In genomic region chr1:131937659-131938305, GRCm38 (mm10) we compare ENCODE assay signal across 9 mouse cellular contexts. TPM values are rescaled to one million over a fixed set of nuclear protein-coding genes. Genes with fewer than 3 reads are reported as not detected.
A peak's percentile ranks its signal among the peaks of the same experiment; 100 is the strongest.
DNase-seq lines count a peak whose midpoint lies in the region; ATAC-seq and TF ChIP-seq lines count a peak whose summit lies in the region.
"Had no signal": no experiment of that assay in that cellular context is flagged by ENCODE, and none has a peak within 500 bp of the region (broad histone marks: within the 10 kb centered on the region; RNA-seq: fewer than 3 reads in every experiment).

No protein-coding gene starts in this region.

- no peak for TF ChIP-seq POLR2A in embryonic fibroblast, embryonic 13.5 days (IDR thresholded peaks at IDR 0.05; ENCODE audit: low read depth, low read length)

- peak; percentile 68 for DNase-seq in CD4-positive, CD25-positive, alpha-beta regulatory T cell, adult 2 months (ENCODE audit: low read depth, low spot score)
- DNase-seq in adrenal gland, postnatal 36 days, result peak; percentile 78 to 80
- peak; percentile 83 to 86 for DNase-seq in heart, postnatal 10 days
- DNase-seq in kidney, postnatal 25 days, result peak; percentile 76 to 86
- DNase-seq in liver, embryonic 14.5 days (ENCODE audit: low read depth in 3 of 3, low spot score in 3 of 3), result peak; percentile 31 to 38 (median 37)
- peak; percentile 9 to 31 for DNase-seq in thymus, adult 18-20 months

- H3K4me3 ChIP-seq in embryonic fibroblast, embryonic 13.5 days (ENCODE audit: insufficient read depth, low read length), result no peak overlapping the region
- no peak overlapping the region for H3K4me3 ChIP-seq in liver, embryonic 14.5 days (ENCODE audit: insufficient read depth in 1 of 2, low read depth in 2 of 2, low read length in 2 of 2)
- no peak overlapping the region for H3K4me3 ChIP-seq in neural tube, embryonic 12.5 days
- H3K4me3 ChIP-seq: embryonic facial prominence, embryonic 13.5 days had no signal

- peak; percentile 32; the same call in 1 of the 2 replicates for ATAC-seq in liver, embryonic 14.5 days (ENCODE audit: insufficient read depth)
- ATAC-seq in neural tube, embryonic 12.5 days (ENCODE audit: low FRiP score, low read depth), result 0 out of 2 replicates have a peak, but pooled peaks have one; percentile 65

- H3K36me3 ChIP-seq in liver, embryonic 14.5 days (replicated peaks; ENCODE audit: control insufficient read depth, insufficient read depth, low read depth), result peaks cover 17% of the 10 kb centered on the region
- H3K36me3 ChIP-seq in neural tube, embryonic 12.5 days, result peaks cover 5% of the 10 kb centered on the region

- no peak for TF ChIP-seq EP300 in liver, embryonic 14.5 days (IDR thresholded peaks at IDR 0.05; ENCODE audit: low read depth)

- no peak overlapping the region for H3K9ac ChIP-seq in liver, embryonic 14.5 days (replicated peaks)
- H3K9ac ChIP-seq in neural tube, embryonic 12.5 days, result no peak overlapping the region
- H3K9ac ChIP-seq: embryonic facial prominence, embryonic 13.5 days had no signal

- intact Hi-C loops in heart, postnatal 10 days (cut with DNase I), result loop anchor here (1.0 to 5.0 kb wide), 3 partner anchors 44 to 180 kb away; no protein-coding TSS in a partner anchor

- peaks cover 4% of the 10 kb centered on the region for H3K4me1 ChIP-seq in embryonic fibroblast, embryonic 13.5 days (ENCODE audit: control insufficient read depth, insufficient read depth, low read length)
- peaks cover 0 to 3% of the 10 kb centered on the region in 2 experiments; a peak in 2 of 4 replicates for H3K4me1 ChIP-seq in liver, embryonic 14.5 days (replicated peaks; ENCODE audit: control insufficient read depth in 2 of 2, insufficient read depth in 2 of 2, low read length in 1 of 2)
- H3K4me1 ChIP-seq in neural tube, embryonic 12.5 days, result peaks cover 5% of the 10 kb centered on the region

- no peaks in the 10 kb centered on the region for H3K27me3 ChIP-seq in liver, embryonic 14.5 days (ENCODE audit: control insufficient read depth, insufficient read depth, low read length)
- no peaks in the 10 kb centered on the region for H3K27me3 ChIP-seq in neural tube, embryonic 12.5 days (replicated peaks)
- H3K27me3 ChIP-seq: embryonic facial prominence, embryonic 13.5 days had no signal

- no peak overlapping the region for H3K27ac ChIP-seq in embryonic fibroblast, embryonic 13.5 days (ENCODE audit: insufficient read depth, low read length)
- H3K27ac ChIP-seq in liver, embryonic 14.5 days, result no peak overlapping the region
- H3K27ac ChIP-seq in neural tube, embryonic 12.5 days, result no peak overlapping the region
- H3K27ac ChIP-seq: embryonic facial prominence, embryonic 13.5 days had no signal

- H3K9me3 ChIP-seq in liver, embryonic 14.5 days (ENCODE audit: control insufficient read depth, low read length), result no peaks in the 10 kb centered on the region
- H3K9me3 ChIP-seq in neural tube, embryonic 12.5 days, result no peaks in the 10 kb centered on the region
- H3K9me3 ChIP-seq: embryonic facial prominence, embryonic 13.5 days had no signal

- 54% methylated on average over 6 of the region's 6 CpGs for WGBS in liver, embryonic 14.5 days (ENCODE audit: insufficient replicate concordance)
- WGBS in neural tube, embryonic 12.5 days, result 59% methylated on average over 6 of the region's 6 CpGs

- no peak overlapping the region for H3K4me2 ChIP-seq in liver, embryonic 14.5 days (ENCODE audit: low read depth)
- no peak overlapping the region for H3K4me2 ChIP-seq in neural tube, embryonic 12.5 days (replicated peaks)
- H3K4me2 ChIP-seq: embryonic facial prominence, embryonic 13.5 days had no signal

- TF ChIP-seq CTCF in embryonic fibroblast, embryonic 13.5 days (IDR thresholded peaks at IDR 0.05; ENCODE audit: borderline replicate concordance, insufficient read depth, low read length), result peak; percentile 86; the same call in 1 of the 2 replicates
- TF ChIP-seq CTCF in liver, embryonic 14.5 days (IDR thresholded peaks at IDR 0.05; ENCODE audit: low read depth), result peak; percentile 84

RNA-seq across cellular contexts. Expression of gene Slc45a3, which starts 25.0 kb away (rescaled TPM):
- total RNA-seq in adrenal gland, postnatal 36 days (2021), result 10 to 100 TPM; 15.2 to 31.5 TPM
- 0.30 TPM in 1 of 2 replicates, not detected in the other for polyA plus RNA-seq in embryonic fibroblast, embryonic 13.5 days (2011; ENCODE audit: insufficient read length, low read depth, missing spikeins)
- 1 to 10 TPM; 3.0 to 5.3 TPM for total RNA-seq in heart, postnatal 10 days (2021)
- 1.9 and 2.4 TPM in 2 replicates for polyA plus RNA-seq in liver, embryonic 14.5 days (2012; rRNA removed)
- 1.8 and 2.5 TPM in 2 replicates for polyA plus RNA-seq in liver, embryonic 14.5 days (2014; fragmentation: Nextera tagmentation; extraction: Ambion mirVana)
- 8.2 and 11.1 TPM in 2 replicates for polyA plus RNA-seq in neural tube, embryonic 12.5 days (2016; fragmentation: Nextera tagmentation; extraction: Ambion mirVana)

RNA-seq across cellular contexts. Expression of gene Nucks1, which starts 27.4 kb away (rescaled TPM):
- 100 to 1,000 TPM; 140 to 150 TPM for total RNA-seq in adrenal gland, postnatal 36 days (2021)
- polyA plus RNA-seq in embryonic fibroblast, embryonic 13.5 days (2011; ENCODE audit: insufficient read length, low read depth, missing spikeins), result 132 and 180 TPM in 2 replicates
- total RNA-seq in heart, postnatal 10 days (2021), result 100 to 1,000 TPM; 105 to 107 TPM
- 18.0 and 23.2 TPM in 2 replicates for polyA plus RNA-seq in liver, embryonic 14.5 days (2012; rRNA removed)
- 20.2 and 21.3 TPM in 2 replicates for polyA plus RNA-seq in liver, embryonic 14.5 days (2014; fragmentation: Nextera tagmentation; extraction: Ambion mirVana)
- polyA plus RNA-seq in neural tube, embryonic 12.5 days (2016; fragmentation: Nextera tagmentation; extraction: Ambion mirVana), result 90.7 and 91.4 TPM in 2 replicates

Comparison
In these comparisons a context has a peak if more than half of its experiments do, and no peak if none do; other contexts are left out.
1. DNase-seq: peak in every context shown above with its lines; median percentile 84 in heart, postnatal 10 days; 81 in kidney, postnatal 25 days; 79 in adrenal gland, postnatal 36 days; 68 in CD4-positive, CD25-positive, alpha-beta regulatory T cell, adult 2 months; 37 in liver, embryonic 14.5 days; 20 in thymus, adult 18-20 months.